Mouse (Mus musculus): ENCODE data around the gene Gid8. TPM values are rescaled to one million over a fixed set of nuclear protein-coding genes. Genes with fewer than 3 reads are reported as not detected.

The Gid8 gene
- polyA plus RNA-seq, 1 experiment, result 22.8 TPM

- TF ChIP-seq CTCF (IDR thresholded peaks at IDR 0.05; ENCODE audit: extremely low read depth, insufficient read depth, insufficient read length, insufficient replicate concordance) (no peak), POLR2A (IDR thresholded peaks at IDR 0.05; ENCODE audit: low read depth, low read length) (no peak)
- Histone ChIP-seq H3K4me1 (ENCODE audit: control insufficient read depth, insufficient read depth, insufficient read length) (no peaks in the 10 kb centered on the region), H3K36me3 (ENCODE audit: control insufficient read depth, insufficient read depth, low read length) (no peaks in the 10 kb centered on the region), H3K4me3 (ENCODE audit: extremely low read depth, insufficient read depth, insufficient read length) (no peak overlapping the region), H3K27me3 (ENCODE audit: control insufficient read depth, insufficient read depth, low read length) (no peaks in the 10 kb centered on the region), H3K27ac (ENCODE audit: insufficient read depth, low read length) (no peak overlapping the region)
- WGBS, result 26% methylated on average over 2 of the region's 2 CpGs
- DNase-seq (ENCODE audit: low read depth in 1 of 2, low spot score in 2 of 2), result no peak
Measured at GRCm38 (mm10) chr2:180756786-180757185, 46.9 kb downstream of the Gid8 start.

GRCm38 (mm10) chr2:180758513-180759263 lies 48.8 kb downstream of the Gid8 start:
- H3K4me1 ChIP-seq (ENCODE audit: control insufficient read depth, insufficient read depth, insufficient read length), result no peaks in the 10 kb centered on the region
- H3K36me3 ChIP-seq (ENCODE audit: control insufficient read depth, insufficient read depth, low read length), result no peaks in the 10 kb centered on the region
- TF ChIP-seq CTCF (IDR thresholded peaks at IDR 0.05; ENCODE audit: extremely low read depth, insufficient read depth, insufficient read length, insufficient replicate concordance), result no peak
- no peak for TF ChIP-seq POLR2A (IDR thresholded peaks at IDR 0.05; ENCODE audit: low read depth, low read length)
- no peak overlapping the region for H3K27ac ChIP-seq (ENCODE audit: insufficient read depth, low read length)
- H3K4me3 ChIP-seq (ENCODE audit: extremely low read depth, insufficient read depth, insufficient read length), result no peak overlapping the region
- no peak for DNase-seq (ENCODE audit: low read depth in 1 of 2, low spot score in 2 of 2)
- H3K27me3 ChIP-seq (ENCODE audit: control insufficient read depth, insufficient read depth, low read length), result no peaks in the 10 kb centered on the region
- 63% methylated on average over 15 of the region's 15 CpGs for WGBS

GRCm38 (mm10) chr2:180764986-180765385 lies 55.1 kb downstream of the Gid8 start:
- Histone ChIP-seq H3K4me3 (ENCODE audit: extremely low read depth, insufficient read depth, insufficient read length) (no peak overlapping the region), H3K4me1 (ENCODE audit: control insufficient read depth, insufficient read depth, insufficient read length) (no peaks in the 10 kb centered on the region), H3K27me3 (ENCODE audit: control insufficient read depth, insufficient read depth, low read length) (no peaks in the 10 kb centered on the region), H3K36me3 (ENCODE audit: control insufficient read depth, insufficient read depth, low read length) (no peaks in the 10 kb centered on the region), H3K27ac (ENCODE audit: insufficient read depth, low read length) (no peak overlapping the region)
- no peak for DNase-seq (ENCODE audit: low read depth in 1 of 2, low spot score in 2 of 2)
- TF ChIP-seq POLR2A (IDR thresholded peaks at IDR 0.05; ENCODE audit: low read depth, low read length), result no peak
- no peak for TF ChIP-seq CTCF (IDR thresholded peaks at IDR 0.05; ENCODE audit: extremely low read depth, insufficient read depth, insufficient read length, insufficient replicate concordance)
- 83% methylated on average over 11 of the region's 11 CpGs for WGBS

GRCm38 (mm10) chr2:180765713-180766112 lies 55.8 kb downstream of the Gid8 start:
- H3K4me3 ChIP-seq (ENCODE audit: extremely low read depth, insufficient read depth, insufficient read length), result no peak overlapping the region
- TF ChIP-seq POLR2A (IDR thresholded peaks at IDR 0.05; ENCODE audit: low read depth, low read length) (no peak), CTCF (IDR thresholded peaks at IDR 0.05; ENCODE audit: extremely low read depth, insufficient read depth, insufficient read length, insufficient replicate concordance) (no peak)
- no peaks in the 10 kb centered on the region for H3K36me3 ChIP-seq (ENCODE audit: control insufficient read depth, insufficient read depth, low read length)
- H3K27ac ChIP-seq (ENCODE audit: insufficient read depth, low read length), result no peak overlapping the region
- 76% methylated on average over 7 of the region's 7 CpGs for WGBS
- DNase-seq (ENCODE audit: low read depth in 1 of 2, low spot score in 2 of 2), result no peak
- H3K27me3 ChIP-seq (ENCODE audit: control insufficient read depth, insufficient read depth, low read length), result no peaks in the 10 kb centered on the region
- no peaks in the 10 kb centered on the region for H3K4me1 ChIP-seq (ENCODE audit: control insufficient read depth, insufficient read depth, insufficient read length)

Other genes starting within 250 kb of the Gid8 start
- gene Ntsr1, start 210.1 kb upstream of the Gid8 start, polyA plus RNA-seq (2012; rRNA removed), result not detected in 2 replicates
- 30.8 and 41.2 TPM in 2 replicates for gene Mrgbp, start 128.8 kb upstream of the Gid8 start, polyA plus RNA-seq (2012; rRNA removed)
- gene Ogfr, start 120.9 kb upstream of the Gid8 start, polyA plus RNA-seq (2012; rRNA removed), result 39.0 and 43.8 TPM in 2 replicates
- 1.9 and 2.3 TPM in 2 replicates for gene Col9a3, start 112.3 kb upstream of the Gid8 start, polyA plus RNA-seq (2012; rRNA removed)
- not detected in 2 replicates for gene Tcfl5, start 67.4 kb upstream of the Gid8 start, polyA plus RNA-seq (2012; rRNA removed)
- gene Dido1, start 118 bp upstream of the Gid8 start, polyA plus RNA-seq (2012; rRNA removed), result 11.4 and 12.5 TPM in 2 replicates
- gene Slc17a9, start 15.1 kb downstream of the Gid8 start, polyA plus RNA-seq (2012; rRNA removed), result 43.9 and 48.1 TPM in 2 replicates
- gene Bhlhe23, start 66.8 kb downstream of the Gid8 start, polyA plus RNA-seq (2012; rRNA removed), result not detected in 2 replicates
- gene Ythdf1, start 210.8 kb downstream of the Gid8 start, polyA plus RNA-seq (2012; rRNA removed), result 23.5 and 29.3 TPM in 2 replicates
- not detected in 2 replicates for gene Birc7, start 218.9 kb downstream of the Gid8 start, polyA plus RNA-seq (2012; rRNA removed)
- 3.0 and 4.7 TPM in 2 replicates for gene Nkain4, start 244.6 kb downstream of the Gid8 start, polyA plus RNA-seq (2012; rRNA removed)